Mouse (Mus musculus) B cell, adult (primary cell): ENCODE measurements around the gene Coq3. TPM values are rescaled to one million over a fixed set of nuclear protein-coding genes. Genes with fewer than 3 reads are reported as not detected.

Experiments used
- total RNA-seq: library from RNA; stranded (reverse); gene quantifications from 4 replicates; pipeline ENCODE4 v1.2.4, GENCODE M21; 2023; ENCODE audit not compliant: inconsistent age

The Coq3 gene
- total RNA-seq: 1.5 to 2.2 TPM (median 1.6 TPM) in 4 replicates

GRCm38 (mm10) chr4:21879565-21880220, at the start of gene Coq3:
Gene Coq3 (plus strand): TSS chr4:21879673.

GRCm38 (mm10) chr4:21847481-21848286, 31.8 kb upstream of the Coq3 start, which contains the start of gene Pnisr:
Gene Pnisr (plus strand): TSS chr4:21847583.

DNA sequence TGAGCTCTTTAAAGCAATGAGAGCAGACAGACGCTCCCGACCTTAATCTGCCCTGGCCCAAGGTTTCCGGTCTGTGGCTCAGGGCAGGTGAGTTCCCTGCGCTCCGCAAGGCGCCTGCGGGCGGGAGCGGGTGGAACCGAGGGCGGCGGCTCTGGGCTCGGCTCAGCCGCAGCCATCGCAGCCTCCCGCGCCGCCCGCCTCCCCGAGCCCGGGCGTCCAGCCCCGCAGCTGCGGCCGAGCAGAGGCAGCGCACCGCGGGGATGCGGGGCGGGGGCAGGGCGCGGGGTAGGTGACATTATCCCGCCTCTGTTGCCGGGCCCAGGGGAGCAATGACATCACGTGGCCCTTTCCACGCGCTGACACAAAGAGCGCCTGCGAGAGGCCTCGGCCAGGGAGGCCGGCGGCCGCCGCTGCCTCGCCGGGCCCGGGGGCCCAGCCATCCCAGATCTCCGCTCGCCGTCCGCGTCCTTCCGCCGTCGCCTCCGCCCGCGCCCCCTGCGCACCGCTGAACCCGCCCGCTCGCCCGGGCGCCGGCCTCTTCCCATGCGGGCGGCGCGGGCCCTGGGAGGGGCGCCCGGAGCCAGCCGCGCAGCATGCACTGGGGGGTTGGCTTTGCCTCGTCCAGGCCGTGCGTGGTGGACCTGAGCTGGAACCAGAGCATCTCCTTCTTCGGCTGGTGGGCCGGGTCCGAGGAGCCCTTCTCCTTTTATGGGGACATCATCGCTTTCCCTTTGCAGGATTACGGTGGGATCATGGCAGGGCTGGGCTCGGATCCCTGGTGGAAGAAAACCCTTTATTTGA, 51.7 kb downstream of the Coq3 start, which contains the start of gene Faxc:
Gene Faxc, plus strand, starts transcription at position 359 of the 801 bp plus-strand sequence.

Other genes starting within 250 kb of the Coq3 start
- not detected in 4 replicates for gene Prdm13, start 193.7 kb upstream of the Coq3 start, total RNA-seq
- 25.5 to 30.2 TPM (median 28.7 TPM) in 4 replicates for gene Ccnc, start 152.0 kb upstream of the Coq3 start, total RNA-seq
- 18.9 to 23.4 TPM (median 20.4 TPM) in 4 replicates for gene Usp45, start 112.5 kb upstream of the Coq3 start, total RNA-seq
- 3.7 to 5.7 TPM (median 4.8 TPM) in 4 replicates for gene Tstd3, start 112.5 kb upstream of the Coq3 start, total RNA-seq
- gene Pnisr, start 32.1 kb upstream of the Coq3 start, total RNA-seq: 212 to 265 TPM (median 254 TPM) in 4 replicates
- 0.19 TPM in 1 of 4 replicates, not detected in the others for gene Faxc, start 51.7 kb downstream of the Coq3 start, total RNA-seq